Mouse (Mus musculus): Measurements from ENCODE around the gene Mfsd12. TPM values are rescaled to one million over a fixed set of nuclear protein-coding genes. Genes with fewer than 3 reads are reported as not detected.

The Mfsd12 gene
- total RNA-seq, 2 experiments from 2014 or later = 12.5 to 13.7 TPM

- DNase-seq (ENCODE audit: low spot score) = no peak
- intact Hi-C loops (cut with DNase I) = loop anchor here (1.0 kb wide), 1 partner anchor 45 kb away; no protein-coding TSS in a partner anchor
Observed at GRCm38 (mm10) chr10:81395865-81396264, 38.6 kb downstream of the Mfsd12 start.

DNA sequence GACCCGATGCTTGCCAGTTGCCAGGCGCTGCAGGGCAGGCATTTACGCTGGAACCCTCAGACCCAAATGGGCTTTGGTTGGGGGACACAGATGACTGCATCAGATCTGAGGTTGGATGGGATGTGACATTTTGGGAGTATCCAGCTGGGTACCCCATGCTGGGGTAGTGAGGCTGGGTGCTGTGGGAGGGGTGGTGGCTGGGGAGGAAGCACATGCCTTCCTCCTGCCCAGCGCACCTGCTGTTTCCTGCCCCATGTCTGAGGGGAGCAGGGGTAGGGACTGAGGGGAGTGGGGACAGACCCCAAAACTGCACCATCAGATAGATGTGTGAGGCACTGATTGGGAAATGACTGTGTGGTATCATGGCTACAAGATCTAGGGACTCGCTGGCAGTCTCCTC is 39.5 kb downstream of the Mfsd12 start:
- intact Hi-C loops (cut with DNase I) = no loop called here
- no peak for DNase-seq (ENCODE audit: low spot score)

GRCm38 (mm10) chr10:81399296-81399695 is 42.0 kb downstream of the Mfsd12 start:
- intact Hi-C loops (cut with DNase I) = no loop called here

DNA sequence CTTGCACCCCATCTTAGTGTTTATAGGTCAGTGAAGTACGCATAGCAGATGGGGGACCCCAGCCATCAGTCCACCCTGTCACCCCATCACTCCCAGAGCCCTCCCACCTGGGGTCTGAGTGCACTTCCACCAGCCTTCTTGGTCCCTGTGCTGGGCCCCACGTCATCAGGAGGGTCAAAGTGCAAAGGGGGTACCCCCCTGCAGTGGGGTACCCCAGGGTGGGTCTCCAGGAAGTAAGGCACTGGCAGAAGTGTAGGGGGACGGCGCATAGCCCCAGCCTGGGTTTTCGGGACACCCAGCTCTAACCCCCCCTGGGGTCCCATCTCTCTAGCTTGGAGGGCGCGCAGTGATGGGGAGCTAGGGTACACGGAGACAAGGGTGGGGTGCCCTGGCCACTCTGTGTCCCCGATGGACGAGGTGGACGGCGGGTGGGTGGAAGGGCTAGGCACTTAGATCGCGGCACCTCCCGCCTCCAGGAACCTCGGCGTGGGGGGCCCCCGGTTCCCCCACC is 42.6 kb downstream of the Mfsd12 start:
- intact Hi-C loops (cut with DNase I) = no loop called here
- DNase-seq (ENCODE audit: low spot score) = no peak

More at GRCm38 (mm10) chr10:81399296-81399695, 42.0 kb downstream of the Mfsd12 start:
- DNase-seq (ENCODE audit: low spot score) = no peak

GRCm38 (mm10) chr10:81400371-81401204 is 43.3 kb downstream of the Mfsd12 start:
- intact Hi-C loops (cut with DNase I) = no loop called here

GRCm38 (mm10) chr10:81401205-81401520 is 43.9 kb downstream of the Mfsd12 start:
- intact Hi-C loops (cut with DNase I) = no loop called here
- DNase-seq (ENCODE audit: low spot score) = no peak

More at GRCm38 (mm10) chr10:81400371-81401204, 43.3 kb downstream of the Mfsd12 start:
- DNase-seq (ENCODE audit: low spot score) = no peak

- intact Hi-C loops (cut with DNase I) = no loop called here
- DNase-seq (ENCODE audit: low spot score) = peak; percentile 80
Observed at GRCm38 (mm10) chr10:81401521-81402226, 44.4 kb downstream of the Mfsd12 start.

DNA sequence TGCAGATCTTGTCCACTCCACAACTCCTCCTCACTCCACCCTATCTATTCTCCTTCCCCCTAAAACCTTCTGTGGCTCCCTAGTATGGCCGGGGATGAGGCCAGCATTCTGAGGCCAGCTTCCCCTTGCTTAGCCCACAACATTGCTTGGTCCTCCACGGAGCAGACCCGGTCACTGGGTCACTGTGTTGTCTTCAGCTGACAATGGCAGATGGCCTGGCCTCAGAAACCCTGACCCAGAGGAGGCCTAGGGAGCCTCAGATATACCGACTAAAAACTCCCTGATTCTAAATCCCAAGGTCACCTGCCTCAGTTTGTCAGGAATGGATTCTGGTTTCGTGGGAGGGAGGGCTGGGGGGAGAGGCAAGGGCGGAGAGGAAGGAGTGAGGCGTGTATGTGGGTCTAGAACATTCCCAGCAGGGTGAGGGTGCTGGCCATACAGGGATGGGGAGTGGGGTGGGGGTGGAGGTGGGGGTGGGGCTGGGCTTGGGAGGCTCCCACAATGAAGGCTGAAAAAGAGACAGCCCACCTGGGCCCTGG is 45.0 kb downstream of the Mfsd12 start:
- no peak for DNase-seq (ENCODE audit: low spot score)
- intact Hi-C loops (cut with DNase I) = no loop called here

GRCm38 (mm10) chr10:81403511-81403910 is 46.2 kb downstream of the Mfsd12 start:
- DNase-seq (ENCODE audit: low spot score) = no peak
- intact Hi-C loops (cut with DNase I) = no loop called here

GRCm38 (mm10) chr10:81404082-81404481 is 46.8 kb downstream of the Mfsd12 start:
- intact Hi-C loops (cut with DNase I) = loop anchor here (2.0 kb wide), 1 partner anchor 75 kb away; the partner anchor contains the start of gene Tbxa2r
- no peak for DNase-seq (ENCODE audit: low spot score)

DNA sequence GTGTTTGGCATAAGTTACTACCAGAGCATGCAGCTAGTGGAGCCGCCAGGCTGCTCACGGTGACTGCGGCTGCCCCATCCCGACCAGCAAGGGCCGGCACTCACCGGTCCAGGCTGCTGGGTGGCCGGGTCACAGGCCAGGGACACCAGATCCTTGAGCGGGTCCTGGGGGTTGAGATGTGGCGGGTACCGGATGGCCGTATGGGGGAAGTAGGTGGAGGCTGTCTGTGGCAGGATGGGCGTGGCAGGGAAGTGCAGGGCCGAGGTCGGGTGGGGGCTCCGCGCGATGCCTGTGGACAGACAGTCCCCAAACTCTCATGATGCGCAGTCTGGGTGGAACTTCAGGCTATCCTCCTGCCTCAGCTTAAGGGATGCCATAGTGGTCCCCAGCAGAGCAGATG is 47.4 kb downstream of the Mfsd12 start:
- intact Hi-C loops (cut with DNase I) = loop anchor here (2.0 to 5.0 kb wide), 2 partner anchors 76 to 138 kb away; partner anchors contain the start of gene Tbxa2r

DNA sequence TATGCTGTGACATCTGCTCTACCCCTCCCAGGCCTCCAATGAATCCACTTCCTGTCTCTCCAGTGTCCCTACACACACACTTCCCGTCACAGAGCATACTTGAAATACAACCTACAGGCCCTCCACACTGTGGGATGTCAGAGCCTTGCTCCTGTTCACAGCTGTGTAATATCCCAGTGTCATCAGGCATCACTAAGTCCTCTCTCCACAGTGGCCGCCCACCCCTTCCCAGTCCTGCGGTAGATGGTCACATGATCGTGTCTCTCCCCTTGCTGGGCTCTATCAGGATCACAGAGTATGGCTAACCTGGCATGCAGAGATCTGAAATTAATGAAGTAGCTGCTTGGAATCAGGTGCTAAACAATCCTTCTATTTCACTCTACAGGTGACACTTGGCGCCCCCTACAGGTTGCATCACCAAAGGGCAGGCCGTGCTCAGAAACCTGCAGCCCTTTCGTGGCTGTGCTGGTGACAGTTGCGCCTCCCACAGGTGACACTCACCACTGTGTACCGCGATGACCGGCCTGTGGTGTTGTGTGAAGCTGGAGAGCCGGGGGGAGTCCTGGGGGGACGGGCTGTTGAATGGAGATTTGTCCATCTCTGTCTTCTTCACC is 48.4 kb downstream of the Mfsd12 start:
- intact Hi-C loops (cut with DNase I) = loop anchor here (2.0 to 5.0 kb wide), 2 partner anchors 77 to 137 kb away; partner anchors contain the start of gene Tbxa2r
- DNase-seq (ENCODE audit: low spot score) = no peak

More for the DNA sequence above, 47.4 kb downstream of the Mfsd12 start:
- DNase-seq (ENCODE audit: low spot score) = no peak

- DNase-seq (ENCODE audit: low spot score) = no peak
- intact Hi-C loops (cut with DNase I) = loop anchor here (5.0 kb wide), 1 partner anchor 136 kb away; no protein-coding TSS in a partner anchor
Observed at GRCm38 (mm10) chr10:81406504-81407440, 49.5 kb downstream of the Mfsd12 start.

DNA sequence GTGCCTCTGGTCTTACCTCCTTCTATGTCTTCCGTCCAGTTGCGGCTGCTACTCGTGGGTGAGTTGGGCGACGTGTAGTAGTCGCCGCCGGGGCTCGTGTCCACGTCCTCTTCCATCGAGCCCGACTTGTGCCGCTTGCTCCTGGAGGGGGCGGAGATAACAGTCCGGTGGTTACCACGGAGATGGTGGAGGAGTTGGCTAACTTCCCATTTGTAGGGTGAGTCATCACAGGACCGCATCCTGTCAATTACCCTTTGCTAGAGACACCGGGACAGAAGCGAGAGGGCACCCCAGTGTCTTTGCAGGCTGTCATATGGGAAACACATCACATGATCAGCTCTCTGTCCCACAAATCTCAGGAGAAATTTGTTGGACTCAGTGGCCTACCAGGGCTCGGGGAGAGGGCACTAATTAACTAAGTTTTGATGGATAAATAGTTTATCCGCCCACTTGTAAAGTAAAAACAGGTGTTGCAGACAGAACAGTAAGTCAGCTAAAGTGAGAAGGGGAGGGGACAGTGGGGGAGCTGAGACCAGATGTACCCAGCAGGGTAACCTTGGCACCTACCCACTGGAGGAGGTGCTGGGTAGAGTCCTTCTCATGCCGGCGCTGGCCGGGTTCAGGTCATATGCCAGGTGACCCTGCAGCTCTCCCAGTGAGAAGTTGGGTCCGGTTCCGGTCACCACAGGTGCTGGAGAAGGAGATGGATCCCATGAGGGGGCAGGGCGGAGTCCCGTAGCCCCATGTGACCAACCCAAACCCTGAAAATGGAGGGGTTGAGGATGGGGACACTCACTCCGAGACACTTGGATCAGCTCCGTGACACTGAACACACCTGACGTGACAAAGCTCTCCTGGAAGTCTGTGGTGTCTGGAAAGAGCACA is 50.5 kb downstream of the Mfsd12 start:
- peak; percentile 83 for DNase-seq (ENCODE audit: low spot score)
- intact Hi-C loops (cut with DNase I) = loop anchor here (5.0 kb wide), 1 partner anchor 135 kb away; no protein-coding TSS in a partner anchor

GRCm38 (mm10) chr10:81408424-81408729 is 51.1 kb downstream of the Mfsd12 start:
- DNase-seq (ENCODE audit: low spot score) = no peak
- intact Hi-C loops (cut with DNase I) = loop anchor here (5.0 kb wide), 1 partner anchor 134 kb away; no protein-coding TSS in a partner anchor

DNA sequence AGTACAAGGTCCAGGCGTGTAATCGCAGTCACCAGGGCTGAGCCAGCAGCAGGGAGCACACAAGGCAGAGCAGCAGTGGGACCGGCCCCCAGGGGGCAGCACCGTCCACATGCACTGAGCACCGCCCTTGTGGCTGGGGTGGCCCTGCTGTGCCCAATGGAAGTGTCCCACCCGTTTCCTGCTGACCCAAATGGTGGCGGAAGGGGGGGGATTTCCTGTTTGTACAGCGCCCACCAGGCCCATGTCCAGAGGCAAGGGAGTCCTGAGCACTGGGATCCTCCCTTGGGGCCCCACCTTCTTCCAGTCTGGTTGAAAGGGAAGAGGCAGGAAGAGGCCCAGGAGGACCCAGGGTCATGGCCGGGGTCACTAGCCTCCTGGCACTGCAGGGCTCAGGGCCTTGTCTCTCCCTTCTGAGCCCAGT is 51.6 kb downstream of the Mfsd12 start:
- intact Hi-C loops (cut with DNase I) = loop anchor here (5.0 kb wide), 1 partner anchor 133 kb away; no protein-coding TSS in a partner anchor
- peak; percentile 88 for DNase-seq (ENCODE audit: low spot score)

DNA sequence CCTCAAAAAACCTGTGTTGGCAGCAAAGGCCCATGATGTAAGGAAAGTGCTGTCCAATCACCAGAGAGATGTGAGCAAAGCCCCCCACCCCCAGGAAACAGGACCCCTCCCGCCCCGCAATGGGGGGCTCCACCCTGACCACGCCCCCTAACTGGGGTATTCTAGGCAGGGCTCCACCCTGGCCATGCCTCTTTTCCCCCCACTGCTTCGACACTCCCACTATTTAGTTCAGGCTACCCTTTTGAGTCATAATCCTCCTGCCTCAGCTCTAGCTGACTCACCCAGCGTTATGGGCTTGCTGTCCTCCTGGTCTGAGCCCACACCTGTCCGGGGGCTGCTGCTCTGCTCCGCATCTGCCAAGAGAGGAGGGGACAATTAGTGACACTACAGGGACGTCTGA is 52.0 kb downstream of the Mfsd12 start:
- DNase-seq (ENCODE audit: low spot score) = no peak
- intact Hi-C loops (cut with DNase I) = loop anchor here (5.0 kb wide), 1 partner anchor 133 kb away; no protein-coding TSS in a partner anchor

DNA sequence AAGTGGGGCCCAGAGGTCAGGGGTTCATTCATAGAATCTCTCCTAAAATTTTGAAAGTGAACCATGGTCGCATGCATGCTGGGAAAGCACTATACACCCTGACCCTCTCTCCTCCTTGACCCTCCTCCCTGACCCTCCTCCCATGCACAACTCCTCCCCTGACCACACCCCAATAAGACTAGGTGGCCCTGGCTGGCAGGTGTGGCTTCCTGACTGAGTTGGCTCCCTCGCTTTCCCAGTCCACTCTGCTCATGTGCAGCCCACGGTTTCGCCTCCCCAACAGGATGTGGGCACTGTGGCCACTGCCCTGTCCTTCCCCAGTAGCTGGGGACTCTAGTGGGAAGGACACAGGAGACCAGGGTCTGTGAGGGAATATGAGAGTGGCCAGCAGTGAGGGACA is 53.1 kb downstream of the Mfsd12 start:
- no peak for DNase-seq (ENCODE audit: low spot score)
- intact Hi-C loops (cut with DNase I) = no loop called here
